Mouse (Mus musculus): ENCODE measurements at regions not wholly inside any gene's neighbourhood (a gene's known extent, or its start where the extent isn't known, plus 50 kb on each side); places are given as distances from the start of the nearest gene placed in this dataset.

- TF ChIP-seq CTCF (IDR thresholded peaks at IDR 0.05; ENCODE audit: borderline replicate concordance, insufficient read depth, low read length) (no peak), POLR2A (IDR thresholded peaks at IDR 0.05; ENCODE audit: low read depth, low read length) (no peak)
Measured at GRCm38 (mm10) chr6:49523696-49524095, 128.3 kb downstream of the Stk31 start.
